Mouse (Mus musculus): ENCODE measurements around the gene Fbxo44.
"Not testable (repeated sequence)": the region's sequence is repeated elsewhere in the genome, so short reads cannot be mapped to it uniquely, and the experiment has no call there.

Fbxo44 gene

GRCm38 (mm10) chr4:148160436-148161390 is at the start of gene Fbxo44, which contains the start of gene Fbxo2:
TSS of gene Fbxo44 (minus strand) at chr4:148160482.
TSS of gene Fbxo2 (plus strand) at chr4:148160621.
- DNase-seq (ENCODE audit: low spot score in 2 of 2), result no peak

GRCm38 (mm10) chr4:148204873-148205232 is 44.6 kb upstream of the Fbxo44 start:
- DNase-seq (ENCODE audit: low spot score in 2 of 2), result no peak

GRCm38 (mm10) chr4:148204061-148204872 is 44.0 kb upstream of the Fbxo44 start:
- no peak for DNase-seq (ENCODE audit: low spot score in 2 of 2)

- DNase-seq (ENCODE audit: low spot score in 2 of 2), result no peak
Observed at GRCm38 (mm10) chr4:148203557-148203956, 43.3 kb upstream of the Fbxo44 start.

GRCm38 (mm10) chr4:148198721-148199120 is 38.4 kb upstream of the Fbxo44 start:
- no peak for DNase-seq (ENCODE audit: low spot score in 2 of 2)

GRCm38 (mm10) chr4:148194400-148194799 is 34.1 kb upstream of the Fbxo44 start:
- DNase-seq (ENCODE audit: low spot score in 2 of 2), result no peak

GRCm38 (mm10) chr4:148192707-148193245 is 32.5 kb upstream of the Fbxo44 start:
- DNase-seq (ENCODE audit: low spot score in 2 of 2), result no peak

GRCm38 (mm10) chr4:148188767-148189166 is 28.5 kb upstream of the Fbxo44 start:
- not testable (repeated sequence) for DNase-seq (ENCODE audit: low spot score in 2 of 2)

- no peak for DNase-seq (ENCODE audit: low spot score in 2 of 2)
Observed at GRCm38 (mm10) chr4:148185819-148186218, 25.5 kb upstream of the Fbxo44 start.

- no peak for DNase-seq (ENCODE audit: low spot score in 2 of 2)
Observed at GRCm38 (mm10) chr4:148184564-148184963, 24.3 kb upstream of the Fbxo44 start.

- no peak for DNase-seq (ENCODE audit: low spot score in 2 of 2)
Observed at GRCm38 (mm10) chr4:148182363-148182762, 22.1 kb upstream of the Fbxo44 start.

GRCm38 (mm10) chr4:148181483-148181882 is 21.2 kb upstream of the Fbxo44 start:
- no peak for DNase-seq (ENCODE audit: low spot score in 2 of 2)

GRCm38 (mm10) chr4:148177716-148178115 is 17.4 kb upstream of the Fbxo44 start:
- no peak for DNase-seq (ENCODE audit: low spot score in 2 of 2)

- DNase-seq (ENCODE audit: low spot score in 2 of 2), result not testable (repeated sequence)
Observed at GRCm38 (mm10) chr4:148176603-148177002, 16.3 kb upstream of the Fbxo44 start.

GRCm38 (mm10) chr4:148174495-148174862 is 14.2 kb upstream of the Fbxo44 start:
- DNase-seq (ENCODE audit: low spot score in 2 of 2), result no peak

- no peak for DNase-seq (ENCODE audit: low spot score in 2 of 2)
Observed at GRCm38 (mm10) chr4:148173811-148174494, 13.7 kb upstream of the Fbxo44 start.

GRCm38 (mm10) chr4:148171261-148171660 is 11.0 kb upstream of the Fbxo44 start:
- DNase-seq (ENCODE audit: low spot score in 2 of 2), result no peak

- DNase-seq (ENCODE audit: low spot score in 2 of 2), result peak in 1 of 2 experiments; percentile 27
Observed at GRCm38 (mm10) chr4:148170842-148171241, 10.6 kb upstream of the Fbxo44 start.

GRCm38 (mm10) chr4:148169586-148169985 is 9.3 kb upstream of the Fbxo44 start:
- DNase-seq (ENCODE audit: low spot score in 2 of 2), result no peak

- DNase-seq (ENCODE audit: low spot score in 2 of 2), result peak in 1 of 2 experiments; percentile 28
Observed at GRCm38 (mm10) chr4:148168287-148168686, 8.0 kb upstream of the Fbxo44 start.

GRCm38 (mm10) chr4:148166986-148167385 is 6.7 kb upstream of the Fbxo44 start:
- DNase-seq (ENCODE audit: low spot score in 2 of 2), result peak in 1 of 2 experiments; percentile 55

GRCm38 (mm10) chr4:148166431-148166830 is 6.1 kb upstream of the Fbxo44 start:
- no peak for DNase-seq (ENCODE audit: low spot score in 2 of 2)
